Mouse (Mus musculus) brain, embryonic 14.5 days (tissue): ENCODE measurements around the gene Cd52.

ENCODE experiments used
- CTCF ChIP-seq: fragments of 200-500 bp; IDR thresholded peaks from 2 replicates; pipeline ENCODE4 v1.5.1; 2012; ENCODE audit warnings: inconsistent platforms, mild to moderate bottlenecking, moderate library complexity, borderline replicate concordance; ENCODE audit not compliant: insufficient read depth, insufficient read length; ENCODE audit errors: extremely low read depth
- POLR2A ChIP-seq: fragments of 200-500 bp; IDR thresholded peaks from 2 replicates; pipeline ENCODE4 v1.6.1; 2012; ENCODE audit warnings: mild to moderate bottlenecking, inconsistent platforms, borderline replicate concordance; ENCODE audit not compliant: poor library complexity, insufficient read depth, insufficient read length, severe bottlenecking; ENCODE audit errors: extremely low read depth

DNA sequence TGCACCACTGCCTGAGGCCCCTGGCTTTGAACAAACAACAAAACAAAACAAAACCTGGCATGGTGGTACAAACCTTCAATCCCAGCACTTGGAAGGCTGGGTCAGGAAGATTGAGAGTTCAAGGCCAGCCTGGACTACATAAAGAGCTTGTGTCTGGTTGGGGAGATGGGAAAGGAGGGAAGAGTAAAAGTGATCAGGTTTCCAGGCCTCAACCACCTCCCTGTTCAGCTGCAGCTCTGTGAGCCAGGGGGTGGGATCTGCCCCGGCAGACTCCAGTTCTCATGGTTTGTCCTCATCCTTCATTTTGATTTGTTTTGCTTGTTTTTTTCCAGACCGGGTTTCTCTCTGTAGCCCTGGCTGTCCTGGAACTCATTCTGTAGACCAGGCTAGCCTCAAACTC, 21.6 kb upstream of the Cd52 start:
- TF ChIP-seq POLR2A, result no peak
- no peak for TF ChIP-seq CTCF
